Mouse (Mus musculus) limb, embryonic 11.5 days (tissue): Measurements from ENCODE around the gene Dusp12. TPM values are rescaled to one million over a fixed set of nuclear protein-coding genes. Genes with fewer than 3 reads are reported as not detected.

Source experiments
- ATAC-seq: fragments of 200-750 bp; cut with Nextera tagmentation; 2 replicates; pipeline ENCODE4 v1.8.0; 2017; ENCODE audit warnings: low read depth; ENCODE audit not compliant: insufficient number of reproducible peaks, low FRiP score, low TSS enrichment
- DNase-seq: peaks from one replicate; pipeline ENCODE4 v3.0.0-alpha.2; 2015; ENCODE audit warnings: low spot score
- H3K27ac ChIP-seq: fragments of 300-500 bp; sonication (generic); replicated peaks from 2 replicates; pipeline ENCODE4 v1.5.1; 2014; ENCODE audit warnings: low read depth, mild to moderate bottlenecking, low read length
- H3K27me3 ChIP-seq: fragments of 300-500 bp; sonication (generic); 2 replicates; pipeline ENCODE4 v1.6.1; 2014; ENCODE audit warnings: mild to moderate bottlenecking, low read length, mixed read lengths; ENCODE audit not compliant: control insufficient read depth, insufficient read depth
- H3K36me3 ChIP-seq: fragments of 300-500 bp; sonication (generic); 2 replicates; pipeline ENCODE4 v1.6.1; 2014; ENCODE audit warnings: mild to moderate bottlenecking, low read length, moderate library complexity, mixed read lengths; ENCODE audit not compliant: control insufficient read depth, insufficient read depth
- H3K4me1 ChIP-seq: fragments of 300-500 bp; sonication (generic); 2 replicates; pipeline ENCODE4 v1.6.1; 2014; ENCODE audit warnings: low read length, mixed read lengths; ENCODE audit not compliant: control insufficient read depth, insufficient read depth
- H3K4me2 ChIP-seq: fragments of 300-500 bp; sonication (generic); 2 replicates; pipeline ENCODE4 v1.6.1; 2014; ENCODE audit warnings: low read depth, mild to moderate bottlenecking, moderate library complexity; ENCODE audit not compliant: severe bottlenecking
- H3K4me3 ChIP-seq: fragments of 300-500 bp; sonication (generic); 2 replicates; pipeline ENCODE4 v1.5.1; 2014; ENCODE audit warnings: low read depth, low read length
- H3K9ac ChIP-seq: fragments of 300-500 bp; sonication (generic); 2 replicates; pipeline ENCODE4 v1.6.1; 2014; ENCODE audit warnings: mild to moderate bottlenecking, low read length
- H3K9me3 ChIP-seq: fragments of 300-500 bp; sonication (generic); 2 replicates; pipeline ENCODE4 v1.6.1; 2016; ENCODE audit warnings: low read length; ENCODE audit not compliant: control insufficient read depth
- WGBS: fragments of 180-500 bp; shearing (Covaris S2); extraction: QIAGEN DNeasy Blood & Tissue Kit; methylation state at CpG from one replicate; pipeline ENCODE4 v1.1.7; 2014; 5-methylcytosine and 5-hydroxymethylcytosine counted together
- polyA plus RNA-seq: library from polyadenylated mRNA; unstranded; fragments of >200 nt; fragmentation: Nextera tagmentation; extraction: Ambion mirVana; gene quantifications from 2 replicates; pipeline ENCODE4 v1.2.1, GENCODE M21; 2014

Dusp12 gene
- polyA plus RNA-seq, 1 experiment from 2014 or later: 40.8 TPM

GRCm38 (mm10) chr1:170907111-170907455, 21.7 kb upstream of the Dusp12 start:
- peak overlapping the region; percentile 46 for H3K4me3 ChIP-seq
- H3K9me3 ChIP-seq: no peaks in the 10 kb centered on the region
- H3K9ac ChIP-seq: 0 out of 2 replicates have a peak overlapping the region, but pooled peaks have one; percentile 43
- H3K27ac ChIP-seq: no peak overlapping the region
- peaks cover 28% of the 10 kb centered on the region for H3K27me3 ChIP-seq
- H3K4me1 ChIP-seq: peaks cover 10% of the 10 kb centered on the region
- ATAC-seq: no peak; the same call in 1 of the 2 replicates
- H3K4me2 ChIP-seq: peak overlapping the region; percentile 99
- DNase-seq: peak; percentile 39
- 23% methylated on average over 11 of the region's 11 CpGs for WGBS
- H3K36me3 ChIP-seq: no peaks in the 10 kb centered on the region

- no peaks in the 10 kb centered on the region for H3K36me3 ChIP-seq
- H3K4me2 ChIP-seq: no peak overlapping the region
- H3K9me3 ChIP-seq: no peaks in the 10 kb centered on the region
- 79% methylated on average over 5 of the region's 5 CpGs for WGBS
- DNase-seq (no peak), ATAC-seq (no peak)
- H3K9ac ChIP-seq: no peak overlapping the region
- no peak overlapping the region for H3K4me3 ChIP-seq
- H3K27me3 ChIP-seq: peaks cover 21% of the 10 kb centered on the region
- no peak overlapping the region for H3K27ac ChIP-seq
- peaks cover 10% of the 10 kb centered on the region for H3K4me1 ChIP-seq
Observed at GRCm38 (mm10) chr1:170903485-170903884, 18.1 kb upstream of the Dusp12 start.

- no peaks in the 10 kb centered on the region for H3K9me3 ChIP-seq
- 31% methylated on average over 10 of the region's 10 CpGs for WGBS
- no peak overlapping the region for H3K4me2 ChIP-seq
- H3K4me1 ChIP-seq: peaks cover 3% of the 10 kb centered on the region; the same call in 1 of the 2 replicates
- no peaks in the 10 kb centered on the region for H3K36me3 ChIP-seq
- no peak overlapping the region for H3K4me3 ChIP-seq
- no peak overlapping the region for H3K27ac ChIP-seq
- no peak overlapping the region for H3K9ac ChIP-seq
- DNase-seq (peak; percentile 92), ATAC-seq (no peak)
- H3K27me3 ChIP-seq: peaks cover 4% of the 10 kb centered on the region; the same call in 1 of the 2 replicates
Observed at GRCm38 (mm10) chr1:170901536-170902238, 16.3 kb upstream of the Dusp12 start.

GRCm38 (mm10) chr1:170900799-170901467, 15.6 kb upstream of the Dusp12 start:
- WGBS: 37% methylated on average over 10 of the region's 10 CpGs
- Histone ChIP-seq H3K36me3 (no peaks in the 10 kb centered on the region), H3K9ac (no peak overlapping the region), H3K9me3 (no peaks in the 10 kb centered on the region), H3K4me1 (peaks cover 3% of the 10 kb centered on the region; the same call in 1 of the 2 replicates), H3K4me2 (no peak overlapping the region), H3K27me3 (no peaks in the 10 kb centered on the region; the same call in 1 of the 2 replicates), H3K27ac (no peak overlapping the region), H3K4me3 (no peak overlapping the region)
- DNase-seq: peak; percentile 58
- peak; percentile 41; the same call in 1 of the 2 replicates for ATAC-seq

GRCm38 (mm10) chr1:170898413-170899075, 13.2 kb upstream of the Dusp12 start:
- no peak for ATAC-seq

GRCm38 (mm10) chr1:170896651-170897281, 11.4 kb upstream of the Dusp12 start:
- H3K4me2 ChIP-seq: no peak overlapping the region
- H3K36me3 ChIP-seq: no peaks in the 10 kb centered on the region
- no peak for ATAC-seq
- H3K4me3 ChIP-seq: no peak overlapping the region
- DNase-seq: no peak
- H3K9me3 ChIP-seq: no peaks in the 10 kb centered on the region
- H3K4me1 ChIP-seq: no peaks in the 10 kb centered on the region
- no peak overlapping the region for H3K9ac ChIP-seq
- H3K27ac ChIP-seq: no peak overlapping the region
- H3K27me3 ChIP-seq: no peaks in the 10 kb centered on the region
- 84% methylated on average over 5 of the region's 5 CpGs for WGBS

More at GRCm38 (mm10) chr1:170898413-170899075, 13.2 kb upstream of the Dusp12 start:
- H3K4me2 ChIP-seq: no peak overlapping the region
- 78% methylated on average over 16 of the region's 16 CpGs for WGBS
- no peak overlapping the region for H3K9ac ChIP-seq
- no peaks in the 10 kb centered on the region for H3K9me3 ChIP-seq
- no peak for DNase-seq
- no peak overlapping the region for H3K4me3 ChIP-seq
- H3K27ac ChIP-seq: no peak overlapping the region
- no peaks in the 10 kb centered on the region for H3K36me3 ChIP-seq
- no peaks in the 10 kb centered on the region for H3K27me3 ChIP-seq
- peaks cover 3% of the 10 kb centered on the region; the same call in 1 of the 2 replicates for H3K4me1 ChIP-seq

- Histone ChIP-seq H3K4me1 (no peaks in the 10 kb centered on the region), H3K9me3 (no peaks in the 10 kb centered on the region), H3K4me2 (no peak overlapping the region), H3K27ac (no peak overlapping the region), H3K27me3 (no peaks in the 10 kb centered on the region), H3K9ac (no peak overlapping the region), H3K4me3 (no peak overlapping the region), H3K36me3 (no peaks in the 10 kb centered on the region)
- no peak for ATAC-seq
- DNase-seq: no peak
- 67% methylated on average over 9 of the region's 9 CpGs for WGBS
Observed at GRCm38 (mm10) chr1:170894603-170895602, 9.6 kb upstream of the Dusp12 start.
